Mouse (Mus musculus) cortical plate, adult 2 months (tissue): ENCODE results near the gene Set.

ENCODE experiments used
- CTCF ChIP-seq: fragments of 200-500 bp; IDR thresholded peaks from 2 replicates; pipeline ENCODE4 v1.5.1; 2011; ENCODE audit warnings: mild to moderate bottlenecking, control low read depth, low read length; ENCODE audit not compliant: insufficient read depth; ENCODE audit errors: extremely low read depth
- POLR2A ChIP-seq: fragments of 200-500 bp; IDR thresholded peaks from 2 replicates; pipeline ENCODE4 v1.6.1; 2011; ENCODE audit warnings: mild to moderate bottlenecking, low read length, control low read depth; ENCODE audit not compliant: insufficient read depth; ENCODE audit errors: extremely low read depth

GRCm38 (mm10) chr2:30073285-30073684 lies 16.1 kb downstream of the Set start:
- TF ChIP-seq CTCF (no peak), POLR2A (0 out of 2 replicates have a peak, but pooled peaks have one; percentile 5)
